Mouse (Mus musculus): ENCODE measurements around the gene Syp. TPM values are rescaled to one million over a fixed set of nuclear protein-coding genes. Genes with fewer than 3 reads are reported as not detected.

The Syp gene
- polyA plus RNA-seq, 1 experiment from 2014 or later, result 179 TPM

DNA sequence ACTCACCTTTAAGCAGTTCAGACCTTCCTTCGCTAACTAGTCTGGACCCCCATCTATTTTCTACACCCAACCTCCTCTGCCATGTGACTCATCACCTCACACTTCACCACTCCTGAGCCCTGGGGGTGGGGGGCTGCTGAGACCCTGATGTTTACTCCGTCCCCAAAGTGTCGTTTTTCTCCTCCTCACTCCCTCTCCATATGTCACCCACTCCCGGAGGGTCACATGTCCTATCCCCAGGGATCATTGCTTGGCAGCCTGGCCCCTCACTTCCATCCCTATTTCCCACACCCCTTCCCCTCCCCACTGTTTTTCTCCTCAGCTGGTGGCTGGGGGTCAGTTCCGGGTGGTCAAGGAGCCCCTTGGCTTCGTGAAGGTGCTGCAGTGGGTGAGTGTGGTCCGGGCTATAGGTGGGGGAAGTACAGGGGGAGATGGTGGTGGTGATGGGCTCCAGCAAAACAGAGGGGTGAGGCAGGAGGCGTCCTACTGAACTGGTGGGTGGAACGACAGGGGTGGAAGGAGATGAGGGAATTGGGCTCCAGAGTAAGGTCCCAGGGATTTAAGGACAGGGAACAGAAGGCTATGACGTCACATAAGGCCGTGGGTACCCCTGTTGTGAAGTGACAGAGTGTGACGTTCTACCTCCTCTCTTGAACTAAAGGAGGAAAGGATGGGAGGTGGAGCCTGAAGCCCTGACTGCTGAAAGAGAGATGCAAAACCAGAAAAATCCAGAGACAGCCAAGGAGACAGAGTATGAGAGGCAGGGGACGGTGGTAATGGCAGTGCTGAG lies 1.5 kb downstream of the Syp start:
- Histone ChIP-seq H3K27ac (peak overlapping the region; percentile 86), H3K36me3 (replicated peaks) (no peaks in the 10 kb centered on the region), H3K9me3 (no peaks in the 10 kb centered on the region), H3K4me3 (peak overlapping the region; percentile 48), H3K9ac (peak overlapping the region; percentile 61), H3K4me1 (peaks cover 7% of the 10 kb centered on the region), H3K4me2 (peak overlapping the region; percentile 71), H3K27me3 (replicated peaks) (no peaks in the 10 kb centered on the region)
- 24% methylated on average over 13 of the region's 13 CpGs for WGBS
- peak; percentile 40 for ATAC-seq (replicated peaks)

DNA sequence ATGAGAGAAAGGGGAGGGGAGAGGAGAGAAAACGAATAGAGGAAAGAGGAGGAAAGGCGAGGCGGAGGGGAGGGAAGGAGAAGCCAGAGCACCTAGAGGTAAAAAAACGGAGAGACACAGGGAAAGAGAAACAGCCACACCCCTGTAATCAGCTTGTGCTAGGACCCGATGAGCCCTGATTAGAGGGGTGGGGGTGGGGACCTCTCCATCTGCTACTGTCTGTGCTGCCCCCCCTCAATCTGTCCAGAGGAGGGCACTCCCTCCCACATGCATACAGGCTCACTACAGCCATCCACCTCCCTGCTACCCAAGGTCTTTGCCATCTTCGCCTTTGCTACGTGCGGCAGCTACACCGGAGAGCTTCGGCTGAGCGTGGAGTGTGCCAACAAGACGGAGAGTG lies 2.5 kb downstream of the Syp start:
- no peaks in the 10 kb centered on the region for H3K9me3 ChIP-seq
- H3K9ac ChIP-seq, result no peak overlapping the region
- WGBS, result 44% methylated on average over 12 of the region's 12 CpGs
- peaks cover 7% of the 10 kb centered on the region for H3K4me1 ChIP-seq
- peak overlapping the region; percentile 71 for H3K4me2 ChIP-seq
- no peaks in the 10 kb centered on the region for H3K36me3 ChIP-seq (replicated peaks)
- no peaks in the 10 kb centered on the region for H3K27me3 ChIP-seq (replicated peaks)
- H3K27ac ChIP-seq, result no peak overlapping the region
- peak overlapping the region; percentile 23 for H3K4me3 ChIP-seq
- ATAC-seq (replicated peaks), result no peak

DNA sequence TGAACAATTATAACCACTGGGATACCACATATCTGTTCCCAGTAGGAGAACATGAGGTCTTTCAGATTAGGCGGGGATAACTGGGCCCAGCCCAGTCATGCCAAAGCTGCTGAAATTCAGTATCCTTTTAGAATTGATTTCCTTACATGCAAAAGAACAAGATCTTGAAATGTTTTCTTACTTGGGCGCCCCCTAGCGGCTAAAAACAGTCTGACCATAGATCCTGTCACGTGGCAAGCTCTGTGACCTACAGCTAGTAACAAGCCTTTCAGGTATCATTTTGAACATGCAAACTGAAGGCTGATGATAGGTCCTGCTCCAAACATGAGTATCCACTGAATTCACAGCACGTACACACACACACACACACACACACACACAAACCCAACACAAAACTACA lies 7.1 kb downstream of the Syp start:
- H3K4me3 ChIP-seq, result no peak overlapping the region
- WGBS, result 12% methylated on average over 5 of the region's 5 CpGs
- peaks cover 13% of the 10 kb centered on the region for H3K4me1 ChIP-seq
- H3K36me3 ChIP-seq (replicated peaks), result no peaks in the 10 kb centered on the region
- ATAC-seq (replicated peaks), result no peak
- H3K9me3 ChIP-seq, result no peaks in the 10 kb centered on the region
- H3K4me2 ChIP-seq, result no peak overlapping the region
- no peak overlapping the region for H3K27ac ChIP-seq
- no peaks in the 10 kb centered on the region for H3K27me3 ChIP-seq (replicated peaks)
- H3K9ac ChIP-seq, result no peak overlapping the region

DNA sequence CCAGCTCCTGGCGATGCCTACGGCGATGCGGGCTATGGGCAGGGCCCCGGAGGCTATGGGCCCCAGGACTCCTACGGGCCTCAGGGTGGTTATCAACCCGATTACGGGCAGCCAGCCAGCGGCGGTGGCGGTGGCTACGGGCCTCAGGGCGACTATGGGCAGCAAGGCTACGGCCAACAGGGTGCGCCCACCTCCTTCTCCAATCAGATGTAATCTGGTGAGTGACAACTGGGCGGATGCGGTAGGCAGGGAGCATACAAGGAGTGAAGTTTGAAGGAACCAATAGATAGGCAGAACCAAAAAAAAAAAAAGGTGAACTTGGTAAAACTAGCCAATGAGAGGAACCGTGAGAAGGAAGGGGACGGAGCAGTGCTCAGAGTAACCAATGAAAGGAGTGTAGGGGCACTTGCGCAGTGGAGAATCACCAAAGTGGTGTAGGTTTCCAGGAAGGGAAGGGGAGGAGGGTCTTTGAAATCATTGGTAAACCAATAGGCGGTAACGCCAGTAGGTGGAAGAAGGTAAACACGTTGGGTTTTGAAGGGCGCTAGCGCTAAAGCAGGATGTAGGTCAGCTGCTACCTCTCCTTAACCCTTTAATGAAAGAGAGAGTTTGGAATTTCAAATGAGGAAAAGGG lies 10.5 kb downstream of the Syp start:
- Histone ChIP-seq H3K9me3 (no peaks in the 10 kb centered on the region), H3K4me3 (peak overlapping the region; percentile 33), H3K9ac (no peak overlapping the region; the same call in 1 of the 2 replicates), H3K27me3 (replicated peaks) (no peaks in the 10 kb centered on the region), H3K27ac (peak overlapping the region; percentile 78), H3K4me2 (peak overlapping the region; percentile 53), H3K36me3 (replicated peaks) (no peaks in the 10 kb centered on the region), H3K4me1 (peaks cover 6% of the 10 kb centered on the region; the same call in 1 of the 2 replicates)
- 24% methylated on average over 25 of the region's 25 CpGs for WGBS
- ATAC-seq (replicated peaks), result peak; percentile 97

DNA sequence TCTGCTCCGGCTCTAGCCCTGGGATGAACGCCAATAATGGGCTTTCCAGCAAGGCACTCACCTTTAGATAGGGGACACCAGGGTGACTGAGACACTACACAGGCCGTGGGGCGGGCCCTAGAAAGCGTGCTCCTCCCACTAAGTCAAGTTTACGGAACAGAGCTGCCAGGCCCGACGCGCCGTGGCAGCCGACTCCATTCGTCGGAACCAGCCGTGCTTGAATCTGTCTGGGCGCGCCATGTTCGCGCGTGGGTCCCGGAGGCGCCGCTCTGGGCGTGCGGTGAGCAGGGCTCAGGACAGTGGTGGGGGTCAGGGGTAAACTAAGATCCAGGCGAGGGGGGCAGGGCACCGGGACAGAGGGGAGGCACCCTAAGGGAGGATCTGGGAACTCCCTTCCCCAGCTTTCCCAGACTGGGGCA lies 19.0 kb downstream of the Syp start, which contains the start of gene Prickle3:
Gene Prickle3 (plus strand): TSS at position 40 of the 419 bp plus-strand sequence.
- 25% methylated on average over 25 of the region's 26 CpGs for WGBS
- Histone ChIP-seq H3K4me1 (no peaks in the 10 kb centered on the region; the same call in 1 of the 2 replicates), H3K27ac (no peak within 1 kb of the TSS), H3K9ac (peak within 1 kb of the TSS; percentile 29; the same call in 1 of the 2 replicates), H3K9me3 (no peaks in the 10 kb centered on the region), H3K36me3 (replicated peaks) (no peaks in the 10 kb centered on the region), H3K27me3 (replicated peaks) (no peaks in the 10 kb centered on the region), H3K4me3 (peak within 1 kb of the TSS; percentile 30), H3K4me2 (peak within 1 kb of the TSS; percentile 43)
- peak; percentile 48; the same call in 1 of the 2 replicates for ATAC-seq (replicated peaks)

DNA sequence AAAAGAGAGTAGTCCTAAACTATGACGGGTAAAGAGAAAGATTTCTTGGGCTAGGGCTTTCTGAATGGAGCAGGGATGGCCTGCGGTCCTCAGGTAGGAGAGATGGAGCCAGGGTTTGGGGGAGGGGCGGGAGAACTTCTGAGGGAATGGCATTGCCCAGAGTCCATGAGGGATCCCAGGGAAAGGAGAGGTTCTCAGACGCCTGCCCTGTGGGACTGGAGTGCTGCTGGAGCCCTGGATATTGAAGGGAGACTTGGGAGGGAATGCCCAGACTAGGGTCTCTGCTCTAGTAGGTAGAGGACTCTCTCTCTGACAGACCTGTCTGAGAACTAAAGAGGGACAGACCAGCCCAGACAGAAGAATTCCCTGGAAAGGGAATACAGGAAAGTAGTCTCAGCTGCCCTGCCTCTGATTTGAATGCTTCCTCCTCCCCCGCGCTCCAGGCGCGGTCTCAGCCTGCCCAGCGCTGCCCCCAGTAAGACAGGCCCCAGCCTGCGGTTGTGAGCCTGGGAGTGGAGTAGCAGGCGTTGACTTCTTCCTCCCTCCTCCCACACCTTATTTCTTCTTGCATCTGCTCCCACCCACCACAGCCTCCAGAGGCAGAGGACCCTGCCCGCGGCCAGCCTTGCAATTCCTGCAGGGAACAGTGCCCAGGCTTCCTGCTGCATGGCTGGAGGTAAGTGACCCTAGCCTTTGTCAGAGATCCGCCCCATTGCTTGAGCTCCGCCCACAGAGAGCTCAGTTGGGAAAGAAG lies 19.9 kb downstream of the Syp start:
- 0 out of 2 replicates have a peak, but pooled peaks have one; percentile 4 for ATAC-seq (replicated peaks)
- Histone ChIP-seq H3K9me3 (no peaks in the 10 kb centered on the region), H3K4me2 (no peak overlapping the region; the same call in 1 of the 2 replicates), H3K4me1 (no peaks in the 10 kb centered on the region; the same call in 1 of the 2 replicates), H3K27ac (no peak overlapping the region), H3K9ac (no peak overlapping the region), H3K27me3 (replicated peaks) (no peaks in the 10 kb centered on the region), H3K4me3 (no peak overlapping the region), H3K36me3 (replicated peaks) (no peaks in the 10 kb centered on the region)
- WGBS, result 35% methylated on average over 15 of the region's 15 CpGs

DNA sequence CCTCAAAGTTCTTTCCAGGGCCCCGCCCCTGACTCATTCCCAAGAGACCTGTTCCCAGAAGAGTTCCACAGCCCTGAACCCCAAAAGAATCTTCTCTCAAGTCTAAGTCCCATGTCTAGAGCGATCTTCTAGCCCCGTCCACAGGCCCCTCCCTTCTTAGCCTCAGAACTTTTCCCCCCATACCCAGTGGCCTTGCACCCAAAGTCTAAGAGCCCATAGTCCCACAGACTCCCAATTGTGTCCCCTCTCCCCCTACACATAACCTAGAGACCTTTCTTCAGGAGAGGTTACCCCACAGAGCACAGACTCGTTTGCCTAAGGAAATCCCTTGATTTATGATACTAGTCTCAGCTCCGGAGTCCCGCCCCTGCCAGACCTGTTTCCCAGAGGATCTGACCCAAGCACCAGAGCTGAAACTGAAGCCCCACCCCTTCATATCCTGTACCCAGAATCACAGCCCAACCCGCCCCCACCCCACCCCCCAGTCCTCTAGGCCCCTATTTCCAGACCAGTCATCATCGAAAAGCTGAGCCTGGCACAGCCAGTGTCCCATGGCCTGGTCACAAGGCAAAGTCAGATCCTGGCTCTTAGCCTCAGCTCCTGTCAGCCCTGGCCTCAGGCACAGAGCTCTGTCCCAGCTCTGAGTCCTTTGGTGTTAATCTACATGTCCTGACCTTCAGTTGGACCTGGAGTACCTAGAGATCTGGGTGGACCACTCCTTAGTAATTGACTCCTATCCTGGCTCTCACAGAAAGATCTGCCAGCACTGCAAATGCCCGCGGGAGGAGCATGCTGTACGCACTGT lies 20.7 kb downstream of the Syp start:
- Histone ChIP-seq H3K4me3 (no peak overlapping the region), H3K4me1 (no peaks in the 10 kb centered on the region; the same call in 1 of the 2 replicates), H3K27ac (no peak overlapping the region), H3K4me2 (no peak overlapping the region), H3K9ac (no peak overlapping the region), H3K36me3 (replicated peaks) (no peaks in the 10 kb centered on the region), H3K27me3 (replicated peaks) (no peaks in the 10 kb centered on the region), H3K9me3 (no peaks in the 10 kb centered on the region)
- 0 out of 2 replicates have a peak, but pooled peaks have one; percentile 20 for ATAC-seq (replicated peaks)
- 63% methylated on average over 11 of the region's 11 CpGs for WGBS

DNA sequence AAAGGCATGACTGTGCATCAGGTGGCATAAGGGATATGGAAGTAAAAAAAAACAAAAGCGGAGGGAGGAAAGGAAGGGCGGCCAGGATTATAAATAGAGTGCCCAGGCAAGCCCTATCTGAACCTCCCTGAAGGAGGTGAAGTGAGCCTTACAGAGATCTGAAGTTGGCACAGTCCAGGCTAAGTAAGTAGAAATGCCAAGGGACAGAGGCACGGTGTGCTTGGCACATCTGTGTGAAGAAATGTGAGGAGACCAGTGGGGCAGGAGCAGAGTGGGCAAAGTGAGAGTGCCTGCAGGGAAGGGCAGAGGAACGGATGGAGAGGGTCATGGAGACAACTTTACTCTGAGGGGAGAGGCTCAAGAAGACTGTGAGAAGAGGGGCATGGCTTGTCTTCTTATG lies 22.8 kb downstream of the Syp start:
- H3K27me3 ChIP-seq (replicated peaks), result no peaks in the 10 kb centered on the region
- H3K4me3 ChIP-seq, result no peak overlapping the region
- no peaks in the 10 kb centered on the region; the same call in 1 of the 2 replicates for H3K4me1 ChIP-seq
- no peaks in the 10 kb centered on the region for H3K9me3 ChIP-seq
- no peak overlapping the region for H3K9ac ChIP-seq
- no peaks in the 10 kb centered on the region for H3K36me3 ChIP-seq (replicated peaks)
- H3K27ac ChIP-seq, result no peak overlapping the region
- H3K4me2 ChIP-seq, result no peak overlapping the region
- 79% methylated on average over 4 of the region's 4 CpGs for WGBS
- no peak for ATAC-seq (replicated peaks)

DNA sequence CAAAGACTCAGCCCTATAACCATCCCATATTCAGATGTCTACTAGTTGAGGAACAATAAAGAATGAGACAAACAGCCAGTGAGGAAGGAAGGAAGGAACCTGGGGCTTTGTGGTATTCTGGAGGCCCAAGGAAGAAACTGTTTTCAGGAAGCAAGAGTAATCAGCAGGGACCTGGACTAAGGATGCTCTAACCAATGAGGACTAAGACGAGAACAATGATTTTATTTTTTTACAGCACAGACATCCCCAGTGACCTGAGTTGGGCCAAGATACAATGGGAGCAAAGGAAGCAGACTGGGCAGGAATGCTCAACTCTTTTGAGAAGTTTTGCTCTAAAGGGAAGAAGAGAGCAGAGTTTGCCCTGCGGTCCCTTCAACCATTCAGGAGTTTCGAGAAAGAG lies 24.7 kb downstream of the Syp start:
- Histone ChIP-seq H3K4me1 (no peaks in the 10 kb centered on the region), H3K9ac (no peak overlapping the region), H3K4me2 (no peak overlapping the region), H3K27me3 (replicated peaks) (no peaks in the 10 kb centered on the region), H3K27ac (no peak overlapping the region), H3K4me3 (no peak overlapping the region), H3K36me3 (replicated peaks) (no peaks in the 10 kb centered on the region), H3K9me3 (no peaks in the 10 kb centered on the region)
- ATAC-seq (replicated peaks), result no peak
- WGBS, result 72% methylated on average over 3 of the region's 3 CpGs

DNA sequence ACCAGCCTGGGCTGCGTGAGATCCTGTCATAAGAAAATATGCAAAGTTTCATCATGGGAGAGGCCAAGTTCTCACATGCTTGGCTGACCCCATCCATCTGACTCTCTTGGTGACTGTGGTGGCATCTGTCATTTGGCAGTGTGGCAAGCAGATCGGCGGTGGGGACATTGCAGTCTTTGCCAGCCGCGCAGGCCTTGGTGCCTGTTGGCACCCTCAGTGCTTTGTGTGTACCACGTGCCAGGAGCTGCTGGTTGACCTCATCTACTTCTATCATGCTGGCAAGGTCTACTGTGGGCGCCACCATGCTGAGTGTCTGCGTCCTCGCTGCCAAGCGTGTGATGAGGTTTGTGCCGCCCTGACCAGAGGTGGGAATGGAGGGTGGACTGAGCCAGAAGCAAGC lies 26.5 kb downstream of the Syp start:
- Histone ChIP-seq H3K27ac (no peak overlapping the region), H3K9ac (no peak overlapping the region), H3K27me3 (replicated peaks) (no peaks in the 10 kb centered on the region), H3K4me1 (no peaks in the 10 kb centered on the region), H3K4me2 (no peak overlapping the region), H3K4me3 (no peak overlapping the region), H3K36me3 (replicated peaks) (no peaks in the 10 kb centered on the region), H3K9me3 (no peaks in the 10 kb centered on the region)
- WGBS, result 85% methylated on average over 11 of the region's 11 CpGs
- ATAC-seq (replicated peaks), result no peak

DNA sequence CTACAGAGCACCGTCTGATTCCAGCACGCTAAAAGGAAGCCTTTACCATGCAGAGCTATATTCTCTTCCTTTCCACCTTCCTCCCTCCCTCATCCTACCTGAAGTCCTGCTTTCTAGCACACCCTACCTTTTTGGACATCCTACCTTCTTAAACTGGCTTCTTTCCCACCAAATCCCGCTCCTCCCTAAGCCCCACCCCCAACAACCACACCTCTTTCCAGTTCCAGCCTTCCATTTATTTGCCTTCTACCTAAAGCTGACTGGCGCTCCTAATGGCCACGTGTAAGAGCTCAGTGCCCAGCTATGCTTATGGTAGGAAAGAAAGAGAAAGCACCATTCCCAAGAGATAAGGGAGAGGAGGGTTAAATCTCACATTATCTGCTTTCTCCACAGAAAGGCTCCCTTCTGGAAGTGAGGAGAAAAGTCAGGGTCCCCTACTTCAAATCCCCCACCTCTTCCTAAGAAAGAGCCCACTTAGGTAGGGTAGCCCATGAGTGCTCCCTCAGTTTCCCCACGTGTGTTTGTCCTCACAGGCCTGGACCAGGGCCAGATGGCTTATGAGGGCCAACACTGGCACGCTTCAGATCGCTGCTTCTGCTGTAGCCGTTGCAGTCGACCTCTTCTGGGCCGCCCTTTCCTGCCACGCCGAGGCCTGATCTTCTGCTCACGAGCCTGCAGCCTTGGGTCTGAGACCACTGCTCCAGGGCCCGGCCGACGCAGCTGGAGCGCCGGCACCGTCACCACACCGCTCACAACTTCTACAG lies 27.6 kb downstream of the Syp start:
- Histone ChIP-seq H3K27me3 (replicated peaks) (no peaks in the 10 kb centered on the region), H3K4me1 (no peaks in the 10 kb centered on the region), H3K4me3 (no peak overlapping the region), H3K36me3 (replicated peaks) (no peaks in the 10 kb centered on the region), H3K9me3 (no peaks in the 10 kb centered on the region), H3K4me2 (no peak overlapping the region), H3K9ac (no peak overlapping the region), H3K27ac (no peak overlapping the region)
- no peak for ATAC-seq (replicated peaks)
- WGBS, result 76% methylated on average over 21 of the region's 21 CpGs

Measured in midbrain, embryonic 15.5 days (tissue).